Mouse (Mus musculus): ENCODE data around the gene Nt5c1a.

The Nt5c1a gene

GRCm38 (mm10) chr4:123212330-123212729, 11.0 kb downstream of the Nt5c1a start:
- DNase-seq: no peak

- DNase-seq: no peak
Observed at GRCm38 (mm10) chr4:123213975-123214374, 12.7 kb downstream of the Nt5c1a start.

DNA sequence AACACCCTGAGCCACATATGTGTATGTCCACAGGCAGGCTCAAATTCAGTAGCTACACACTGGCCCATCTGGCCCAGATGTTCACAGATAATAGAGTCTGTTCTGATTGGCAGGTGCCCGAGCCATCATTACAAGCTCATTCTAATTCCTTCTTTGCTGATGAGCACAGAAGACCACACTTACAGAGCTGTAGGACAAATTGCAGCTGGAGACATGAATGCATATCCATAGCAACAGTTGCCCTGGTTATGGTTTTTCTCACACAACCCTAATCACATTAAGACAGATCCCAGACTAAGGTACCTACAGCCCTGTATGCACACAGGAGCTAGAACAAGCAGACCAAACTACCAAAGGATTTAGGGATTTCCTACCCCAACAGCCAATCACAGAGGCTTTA, 14.1 kb downstream of the Nt5c1a start:
- no peak for DNase-seq

DNA sequence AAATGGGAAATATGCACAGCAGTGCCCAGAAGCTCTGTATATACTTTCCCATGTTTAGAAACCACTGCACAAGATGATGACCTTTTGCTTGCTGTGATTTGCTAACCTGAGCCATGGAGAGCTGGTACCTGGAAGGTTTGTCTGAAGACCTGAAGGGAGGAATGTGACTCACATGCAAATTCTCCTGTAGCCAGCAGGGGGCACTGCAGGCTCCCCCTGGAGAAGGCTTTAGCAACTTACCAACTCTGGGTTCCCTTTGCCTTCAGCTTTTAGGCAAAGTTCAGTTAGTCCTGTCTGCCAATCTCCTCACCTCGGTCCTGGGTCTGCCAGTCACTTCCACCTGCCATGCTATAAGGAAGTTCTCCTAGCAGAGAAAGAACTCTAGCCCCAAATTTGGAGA, 15.5 kb downstream of the Nt5c1a start:
- DNase-seq: no peak

DNA sequence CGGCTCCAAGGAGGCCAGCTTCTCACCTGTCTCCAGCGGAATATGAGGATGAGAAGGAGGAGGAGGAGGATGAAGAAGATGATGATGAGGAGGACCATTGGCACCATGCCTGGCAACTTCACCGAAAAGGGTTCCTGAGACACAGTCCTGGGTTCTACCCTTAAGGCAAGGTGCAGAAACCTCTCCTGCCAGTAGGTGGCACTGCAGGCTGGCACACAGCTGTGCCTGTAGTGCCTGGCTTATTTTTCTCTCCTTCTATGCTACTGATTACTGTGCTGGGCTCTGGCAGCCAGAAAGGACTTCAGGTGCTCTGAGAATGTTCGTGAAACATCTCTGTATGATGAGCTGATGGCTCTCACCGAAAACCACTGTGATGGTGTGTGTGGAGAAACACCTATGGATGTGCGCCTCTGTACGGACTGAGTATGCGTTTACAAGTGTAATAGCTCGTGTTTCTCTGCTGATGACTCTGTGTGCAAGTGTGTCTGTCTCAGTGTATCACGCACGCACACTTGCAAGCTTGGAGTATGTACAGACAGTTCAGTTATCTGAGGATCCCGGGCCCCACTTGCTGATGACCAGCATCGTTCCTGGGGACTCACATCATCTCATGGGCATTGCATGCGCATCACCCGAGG, 18.5 kb downstream of the Nt5c1a start:
- DNase-seq: peak; percentile 31

GRCm38 (mm10) chr4:123220637-123221036, 19.3 kb downstream of the Nt5c1a start:
- no peak for DNase-seq

GRCm38 (mm10) chr4:123223309-123223708, 22.0 kb downstream of the Nt5c1a start:
- DNase-seq: no peak

DNA sequence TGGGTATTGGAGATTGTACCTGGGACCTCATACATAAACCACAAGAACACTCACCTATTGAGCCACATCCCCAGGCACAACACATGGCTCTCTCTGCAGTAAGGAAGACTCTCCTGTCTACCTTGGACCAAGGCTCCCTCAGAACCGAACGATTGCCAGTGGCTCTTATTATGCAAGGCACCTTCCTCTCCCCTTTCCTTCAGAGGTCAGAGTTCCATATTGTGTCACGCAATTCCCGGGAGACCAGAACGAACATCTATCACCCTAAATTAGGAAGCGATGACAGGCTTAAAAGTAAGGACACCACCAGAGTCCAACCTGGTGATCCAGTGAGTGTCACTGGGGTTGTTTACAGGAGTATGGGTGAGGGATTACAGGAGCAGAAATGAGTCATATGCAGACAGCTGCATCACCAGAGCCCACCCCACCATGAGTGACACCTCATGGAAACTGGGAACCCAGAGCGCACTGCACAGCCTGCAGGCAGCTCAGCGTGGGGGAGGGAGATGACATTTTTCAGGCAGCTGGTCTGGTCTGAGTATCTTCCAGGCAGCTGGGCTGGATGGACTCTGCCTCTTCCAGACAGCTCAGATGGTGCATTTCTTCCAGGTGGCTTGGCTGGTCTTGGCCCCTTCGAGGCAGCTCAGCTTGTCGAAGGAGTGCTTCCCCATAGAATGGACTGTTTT, 24.6 kb downstream of the Nt5c1a start:
- no peak for DNase-seq

GRCm38 (mm10) chr4:123227707-123228106, 26.4 kb downstream of the Nt5c1a start:
- no peak for DNase-seq

DNA sequence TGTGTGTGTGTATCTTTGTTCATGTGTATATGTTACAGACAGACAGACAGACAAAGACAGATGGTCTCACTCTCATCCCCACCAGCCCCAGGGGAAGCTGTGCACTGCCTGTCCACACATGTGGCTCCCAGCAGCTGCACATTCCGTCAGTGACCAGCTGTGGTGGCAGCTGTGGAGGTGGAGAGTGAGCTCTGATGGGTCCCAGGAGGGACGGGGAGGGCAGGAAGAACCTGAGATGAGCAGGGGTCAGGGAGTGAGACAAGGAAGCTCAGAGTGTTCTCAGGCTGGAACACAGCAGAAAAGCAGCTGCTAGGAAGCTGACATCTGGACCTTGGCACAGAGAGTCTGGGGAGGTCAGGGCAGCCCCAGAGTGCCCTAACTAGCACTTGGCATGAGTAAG, 27.0 kb downstream of the Nt5c1a start:
- DNase-seq: no peak

- no peak for DNase-seq
Observed at GRCm38 (mm10) chr4:123229166-123229565, 27.9 kb downstream of the Nt5c1a start.

- DNase-seq: no peak
Observed at GRCm38 (mm10) chr4:123232841-123233240, 31.5 kb downstream of the Nt5c1a start.

GRCm38 (mm10) chr4:123233492-123234084, 32.3 kb downstream of the Nt5c1a start, which contains the start of gene Heyl:
Gene Heyl (plus strand): TSS chr4:123233556.
- peak; percentile 58 for DNase-seq

GRCm38 (mm10) chr4:123235835-123236430, 34.6 kb downstream of the Nt5c1a start:
- DNase-seq: no peak

DNA sequence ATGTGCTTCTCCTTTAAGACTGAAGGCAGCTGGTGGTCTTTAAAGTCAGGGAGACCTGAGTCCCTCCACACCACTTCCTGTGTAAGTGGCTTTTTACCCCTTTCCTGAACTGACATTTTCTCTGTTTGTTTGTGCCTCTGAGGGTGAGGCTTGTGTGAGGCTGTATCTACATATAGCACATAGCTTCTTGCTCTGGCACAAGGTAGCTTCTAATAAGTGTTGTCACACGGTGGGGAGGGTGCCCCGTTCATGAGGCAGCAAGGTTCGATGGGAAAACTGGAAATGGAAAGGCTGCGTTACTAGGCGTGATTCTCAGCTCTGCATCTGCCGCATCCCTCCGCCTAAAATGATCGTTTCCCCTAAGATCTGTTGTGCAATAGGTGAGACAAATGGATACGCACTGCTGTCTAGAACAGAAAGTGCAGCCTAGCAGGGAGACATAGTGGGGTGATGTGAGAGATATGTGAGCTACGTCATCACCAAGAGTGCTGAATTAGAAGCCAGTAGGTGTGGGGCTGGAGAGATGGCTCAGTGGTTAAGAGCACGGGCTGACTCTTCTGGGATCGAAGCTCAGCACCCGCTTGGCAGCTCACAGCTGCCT, 35.2 kb downstream of the Nt5c1a start:
- no peak for DNase-seq

GRCm38 (mm10) chr4:123237386-123238266, 36.3 kb downstream of the Nt5c1a start:
- no peak for DNase-seq

- peak; percentile 55 for DNase-seq
Observed at GRCm38 (mm10) chr4:123239361-123240203, 38.3 kb downstream of the Nt5c1a start.

GRCm38 (mm10) chr4:123246221-123246620, 44.9 kb downstream of the Nt5c1a start:
- DNase-seq: no peak

DNA sequence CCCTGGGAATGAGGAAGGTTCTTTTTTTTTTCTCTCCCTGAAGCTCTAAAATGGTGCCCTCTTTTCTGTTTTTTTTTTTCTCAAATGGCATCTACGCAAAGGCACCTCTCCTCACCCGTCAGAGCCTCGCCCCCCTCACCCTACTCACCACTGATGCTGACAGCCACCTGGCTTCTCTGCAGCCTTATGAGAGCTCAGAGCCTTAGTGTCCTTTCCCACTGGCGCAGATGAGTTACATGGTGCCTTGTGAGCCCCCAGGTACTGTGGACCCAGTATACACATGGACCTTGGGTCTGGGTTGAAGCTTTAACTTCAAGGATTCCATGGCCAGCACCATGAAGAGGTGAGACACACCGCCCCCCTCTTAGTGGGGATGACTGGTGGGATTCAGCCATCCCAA, 45.3 kb downstream of the Nt5c1a start:
- DNase-seq: no peak

DNA sequence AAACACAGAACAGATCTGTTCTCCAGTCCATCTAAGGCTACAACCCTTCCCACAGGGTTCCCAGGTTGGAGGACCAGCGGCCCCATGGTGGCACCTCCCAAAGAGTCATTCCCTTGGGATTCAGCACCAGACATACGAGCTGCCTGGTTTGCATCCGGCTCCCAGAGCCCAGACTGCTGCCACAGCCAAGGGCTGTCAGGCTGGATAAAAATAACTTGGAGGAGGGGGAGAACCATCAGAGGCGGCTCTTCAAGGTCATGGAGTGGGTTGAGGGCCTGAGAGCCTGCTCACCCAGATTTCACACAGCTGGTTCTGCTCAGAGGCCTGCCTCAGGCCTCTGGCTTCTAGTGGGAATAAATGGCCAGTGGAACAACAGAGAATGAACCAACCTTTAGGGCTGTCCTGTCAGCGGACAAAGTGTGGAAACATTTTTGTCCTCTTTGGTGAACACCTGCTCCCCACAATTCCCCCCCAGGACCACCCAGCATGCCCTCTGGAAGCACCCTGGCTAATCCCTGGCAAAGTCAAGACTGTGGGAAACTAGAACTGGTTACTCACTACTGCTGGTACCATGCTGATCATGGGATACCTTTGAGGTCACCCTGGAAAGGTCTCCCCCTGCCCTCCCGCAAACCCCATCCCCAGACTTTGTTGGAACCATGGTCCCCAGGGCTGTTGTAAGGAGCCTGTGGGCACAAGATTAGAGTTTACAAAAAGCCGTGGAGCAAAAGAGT, 46.0 kb downstream of the Nt5c1a start:
- peak; percentile 47 for DNase-seq

All from kidney, adult 11 months (tissue).